Mouse (Mus musculus): ENCODE results near the gene Olfr891.
"Not testable (repeated sequence)": the region's sequence is repeated elsewhere in the genome, so short reads cannot be mapped to it uniquely, and the experiment has no call there.

The Olfr891 gene

GRCm38 (mm10) chr9:38180721-38181120, at the start of gene Olfr891:
Olfr891 (minus strand) TSS chr9:38180821.
- no peak for DNase-seq

GRCm38 (mm10) chr9:38217755-38218154, 37.1 kb upstream of the Olfr891 start, which contains the start of gene Olfr894:
Olfr894 (plus strand) TSS chr9:38218055.
- no peak for DNase-seq

- no peak for DNase-seq
Observed at GRCm38 (mm10) chr9:38208065-38208464, 27.4 kb upstream of the Olfr891 start, which contains the start of gene Olfr893. Olfr893 (plus strand) TSS chr9:38208365.

GRCm38 (mm10) chr9:38168341-38168740, 12.3 kb downstream of the Olfr891 start:
- DNase-seq: not testable (repeated sequence)

GRCm38 (mm10) chr9:38142217-38142616, 38.4 kb downstream of the Olfr891 start, which contains the start of gene Olfr890:
Olfr890 (plus strand) TSS chr9:38142517.
- no peak for DNase-seq

All from kidney, postnatal 14 days (tissue).